Mouse (Mus musculus): Measurements from ENCODE around the gene Xirp2. TPM values are rescaled to one million over a fixed set of nuclear protein-coding genes. Genes with fewer than 3 reads are reported as not detected.

The Xirp2 gene
- total and polyA plus RNA-seq, 2 experiments from 2014 or later = 0.01 to 0.11 TPM

DNA sequence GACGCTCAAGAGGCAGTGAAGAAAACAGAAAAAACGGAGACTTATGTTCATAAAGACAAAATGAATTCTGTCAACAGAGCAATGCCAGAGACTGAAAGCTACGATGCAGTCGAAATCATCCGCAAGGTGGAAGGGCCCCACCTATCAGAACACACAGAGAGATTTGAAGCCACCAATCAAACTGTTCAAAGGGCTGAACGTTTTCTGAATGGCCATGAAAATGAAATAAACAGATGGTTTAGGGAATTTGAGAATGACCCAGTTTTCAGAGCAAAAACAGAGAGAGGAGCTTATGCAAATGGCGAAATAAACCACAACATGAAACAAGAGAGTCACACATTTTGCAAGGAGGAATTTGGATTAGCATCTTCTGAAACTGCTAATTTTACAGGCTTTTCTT, 70.6 kb downstream of the Xirp2 start:
- H3K4me3 ChIP-seq (ENCODE audit: low read depth, low read length) = no peak overlapping the region
- WGBS = 82% methylated on average over 7 of the region's 7 CpGs
- no peaks in the 10 kb centered on the region for H3K27me3 ChIP-seq (ENCODE audit: insufficient read depth, low read length)
- DNase-seq (ENCODE audit: low spot score) (no peak), ATAC-seq (ENCODE audit: low FRiP score) (no peak)
- no peaks in the 10 kb centered on the region for H3K36me3 ChIP-seq (ENCODE audit: insufficient read depth, low read length)
- H3K4me1 ChIP-seq (ENCODE audit: insufficient read depth, low read length) = no peaks in the 10 kb centered on the region
- no peak overlapping the region for H3K9ac ChIP-seq (replicated peaks; ENCODE audit: low read length, poor library complexity, severe bottlenecking)
- TF ChIP-seq CTCF (IDR thresholded peaks at IDR 0.05) = no peak
- H3K27ac ChIP-seq (ENCODE audit: low read depth, low read length) = no peak overlapping the region
- H3K9me3 ChIP-seq (ENCODE audit: low read length) = no peaks in the 10 kb centered on the region
- no peak overlapping the region for H3K4me2 ChIP-seq (ENCODE audit: low read depth, low read length, poor library complexity, severe bottlenecking)

DNA sequence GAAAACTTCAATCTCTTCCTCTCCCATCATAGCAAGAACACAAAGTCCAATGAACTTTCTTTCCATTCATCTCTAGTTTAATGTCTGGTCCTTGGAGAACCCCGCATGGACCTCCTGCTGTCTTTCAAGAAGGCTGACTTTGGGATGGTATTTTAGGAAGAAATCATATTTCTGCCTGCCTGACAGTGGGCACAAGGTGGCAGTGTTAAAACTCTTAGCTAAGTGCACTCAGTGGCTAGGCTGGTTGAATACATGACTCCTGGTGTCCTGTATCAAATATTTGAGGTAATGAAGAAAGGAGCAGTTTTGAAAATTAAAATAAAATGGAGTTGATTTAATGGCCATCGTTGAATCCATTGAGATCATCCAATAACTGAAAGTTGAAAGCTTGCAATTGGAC, 89.5 kb downstream of the Xirp2 start:
- H3K4me2 ChIP-seq (ENCODE audit: low read depth, low read length, poor library complexity, severe bottlenecking) = no peak overlapping the region
- 92% methylated on average over 2 of the region's 2 CpGs for WGBS
- H3K9me3 ChIP-seq (ENCODE audit: low read length) = no peaks in the 10 kb centered on the region

DNA sequence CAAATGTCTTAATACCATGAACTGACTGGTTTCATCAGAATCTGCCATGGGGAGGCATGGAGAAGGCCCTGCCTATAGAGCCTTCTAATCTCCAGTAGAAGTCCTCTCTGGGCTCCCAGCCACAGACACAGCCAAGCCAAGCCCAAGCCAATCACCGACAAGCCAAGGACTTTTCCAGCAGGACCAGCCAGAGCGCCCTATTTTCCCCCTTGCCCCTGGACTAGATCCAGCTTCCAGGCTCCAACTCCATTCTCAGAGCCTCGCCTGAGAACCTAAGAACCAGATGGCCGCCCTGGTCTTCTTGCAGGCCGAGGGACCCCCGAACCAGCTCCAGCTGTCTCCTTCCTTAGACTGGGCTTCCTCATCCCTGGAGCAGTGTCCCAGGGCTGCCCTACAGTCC, 93.6 kb downstream of the Xirp2 start:
- Histone ChIP-seq H3K4me3 (ENCODE audit: low read depth, low read length) (no peak overlapping the region), H3K9ac (replicated peaks; ENCODE audit: low read length, poor library complexity, severe bottlenecking) (no peak overlapping the region), H3K27me3 (ENCODE audit: insufficient read depth, low read length) (no peaks in the 10 kb centered on the region), H3K4me1 (ENCODE audit: insufficient read depth, low read length) (0 out of 2 replicates have a peak, but pooled peaks cover 2% of the 10 kb centered on the region), H3K4me2 (ENCODE audit: low read depth, low read length, poor library complexity, severe bottlenecking) (no peak overlapping the region), H3K27ac (ENCODE audit: low read depth, low read length) (no peak overlapping the region), H3K9me3 (ENCODE audit: low read length) (no peaks in the 10 kb centered on the region), H3K36me3 (ENCODE audit: insufficient read depth, low read length) (no peaks in the 10 kb centered on the region)
- no peak for TF ChIP-seq CTCF (IDR thresholded peaks at IDR 0.05)
- WGBS = 90% methylated on average over 6 of the region's 6 CpGs
- DNase-seq (ENCODE audit: low spot score) = peak; percentile 6
- ATAC-seq (ENCODE audit: low FRiP score) = no peak

More for the DNA sequence above, 89.5 kb downstream of the Xirp2 start:
- Histone ChIP-seq H3K36me3 (ENCODE audit: insufficient read depth, low read length) (no peaks in the 10 kb centered on the region), H3K27ac (ENCODE audit: low read depth, low read length) (no peak overlapping the region), H3K9ac (replicated peaks; ENCODE audit: low read length, poor library complexity, severe bottlenecking) (no peak overlapping the region), H3K27me3 (ENCODE audit: insufficient read depth, low read length) (no peaks in the 10 kb centered on the region), H3K4me3 (ENCODE audit: low read depth, low read length) (no peak overlapping the region), H3K4me1 (ENCODE audit: insufficient read depth, low read length) (no peaks in the 10 kb centered on the region)
- ATAC-seq (ENCODE audit: low FRiP score) (no peak), DNase-seq (ENCODE audit: low spot score) (no peak)
- TF ChIP-seq CTCF (IDR thresholded peaks at IDR 0.05) = peak; percentile 37

DNA sequence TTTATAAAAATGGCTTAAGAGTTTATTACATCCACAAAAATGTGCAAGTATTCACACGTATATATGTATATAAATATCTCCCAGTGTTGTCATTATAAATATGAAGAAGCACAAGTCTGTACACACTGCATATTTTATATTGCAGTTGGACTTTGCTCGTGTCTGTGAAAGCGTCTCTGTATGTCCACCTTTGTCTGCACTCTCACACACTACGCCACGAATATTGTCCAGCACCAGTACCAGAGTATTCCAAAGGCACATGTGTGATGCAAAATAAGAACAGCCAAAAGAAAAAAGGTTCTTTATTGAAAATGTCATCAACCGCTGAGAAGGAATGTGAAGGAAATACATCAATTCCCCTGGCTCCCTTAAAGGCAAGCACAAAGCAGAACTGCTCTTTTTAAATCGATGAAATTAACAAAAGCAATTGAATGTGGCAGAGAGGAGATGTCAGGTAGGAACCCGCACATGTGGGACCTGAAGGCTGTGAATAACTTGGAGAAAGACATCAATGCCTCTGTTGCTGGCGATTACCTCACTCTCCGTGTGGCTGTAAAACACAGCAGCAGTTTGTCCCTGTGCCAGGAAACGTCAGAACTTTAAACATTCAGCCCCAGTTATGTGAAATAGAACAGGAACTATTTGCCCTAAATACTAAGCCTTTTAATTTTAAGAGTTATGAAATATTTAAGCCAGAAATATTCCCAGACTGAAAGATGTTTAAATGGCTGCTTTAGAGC, 96.3 kb downstream of the Xirp2 start:
- no peak for ATAC-seq (ENCODE audit: low FRiP score)
- TF ChIP-seq CTCF (IDR thresholded peaks at IDR 0.05) = no peak
- Histone ChIP-seq H3K9ac (replicated peaks; ENCODE audit: low read length, poor library complexity, severe bottlenecking) (no peak overlapping the region), H3K4me3 (ENCODE audit: low read depth, low read length) (no peak overlapping the region), H3K4me1 (ENCODE audit: insufficient read depth, low read length) (0 out of 2 replicates have a peak, but pooled peaks cover 2% of the 10 kb centered on the region), H3K27ac (ENCODE audit: low read depth, low read length) (no peak overlapping the region), H3K9me3 (ENCODE audit: low read length) (no peaks in the 10 kb centered on the region), H3K36me3 (ENCODE audit: insufficient read depth, low read length) (no peaks in the 10 kb centered on the region), H3K27me3 (ENCODE audit: insufficient read depth, low read length) (no peaks in the 10 kb centered on the region), H3K4me2 (ENCODE audit: low read depth, low read length, poor library complexity, severe bottlenecking) (peak overlapping the region; percentile 34; the same call in 1 of the 2 replicates)
- DNase-seq (ENCODE audit: low spot score) = peak; percentile 23
- 43% methylated on average over 11 of the region's 11 CpGs for WGBS

DNA sequence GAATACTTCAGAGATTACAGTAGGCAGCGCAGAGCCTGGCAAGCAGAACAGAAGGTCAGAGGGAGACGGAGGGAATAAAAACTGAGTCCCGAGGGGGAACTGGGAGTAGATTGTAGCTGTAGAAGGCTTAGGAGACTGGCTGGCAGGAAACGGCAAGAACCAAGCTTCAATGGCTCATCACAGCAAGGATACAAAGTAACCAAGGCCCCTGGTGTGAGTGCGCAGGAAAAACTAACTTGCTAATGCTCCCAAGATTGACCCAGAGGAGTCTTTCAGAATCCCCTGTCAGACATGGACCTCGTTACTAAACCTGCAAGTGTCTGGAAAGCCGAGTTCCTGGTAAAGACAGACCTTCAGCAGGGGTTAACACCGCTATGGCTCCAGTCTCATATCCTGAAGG, 98.6 kb downstream of the Xirp2 start:
- Histone ChIP-seq H3K9ac (replicated peaks; ENCODE audit: low read length, poor library complexity, severe bottlenecking) (no peak overlapping the region), H3K36me3 (ENCODE audit: insufficient read depth, low read length) (no peaks in the 10 kb centered on the region), H3K9me3 (ENCODE audit: low read length) (no peaks in the 10 kb centered on the region), H3K27me3 (ENCODE audit: insufficient read depth, low read length) (no peaks in the 10 kb centered on the region), H3K4me1 (ENCODE audit: insufficient read depth, low read length) (0 out of 2 replicates have a peak, but pooled peaks cover 2% of the 10 kb centered on the region), H3K4me2 (ENCODE audit: low read depth, low read length, poor library complexity, severe bottlenecking) (no peak overlapping the region), H3K27ac (ENCODE audit: low read depth, low read length) (no peak overlapping the region), H3K4me3 (ENCODE audit: low read depth, low read length) (no peak overlapping the region)
- no peak for DNase-seq (ENCODE audit: low spot score)
- WGBS = 68% methylated on average over 8 of the region's 8 CpGs
- no peak for TF ChIP-seq CTCF (IDR thresholded peaks at IDR 0.05)
- ATAC-seq (ENCODE audit: low FRiP score) = no peak

DNA sequence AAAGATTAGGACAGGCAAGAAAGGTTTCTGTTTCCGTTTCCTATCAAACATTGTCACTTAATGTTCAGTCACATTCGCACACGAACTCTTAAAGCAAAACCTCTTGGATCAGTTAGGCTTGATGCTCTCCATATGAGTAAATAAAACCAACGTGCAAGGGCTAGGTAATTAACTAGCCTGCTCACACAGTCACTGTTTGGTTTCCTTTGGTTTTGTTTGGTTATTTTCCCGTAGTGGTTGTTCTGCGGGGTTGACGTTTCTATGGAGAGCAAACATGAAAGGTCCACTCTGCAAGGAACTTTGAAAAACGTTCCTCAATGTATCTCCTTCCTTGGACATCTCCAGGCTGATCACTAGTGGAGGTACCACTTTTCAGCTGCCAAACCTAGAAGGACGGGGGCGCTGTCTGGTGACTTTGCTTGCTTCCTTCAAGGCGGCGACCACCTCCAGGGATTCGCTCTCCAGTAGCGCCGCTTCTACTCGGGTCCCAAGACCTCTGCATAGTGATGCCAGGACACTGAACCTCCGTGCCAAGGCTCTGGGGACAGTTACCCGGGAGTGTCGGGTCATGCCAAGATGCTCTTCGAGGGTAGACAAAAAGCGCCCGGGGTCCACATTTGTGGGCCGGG, 119.2 kb downstream of the Xirp2 start:
- H3K9ac ChIP-seq (replicated peaks; ENCODE audit: low read length, poor library complexity, severe bottlenecking) = peak overlapping the region; percentile 84
- DNase-seq (ENCODE audit: low spot score) = peak; percentile 83
- H3K4me2 ChIP-seq (ENCODE audit: low read depth, low read length, poor library complexity, severe bottlenecking) = peak overlapping the region; percentile 97
- TF ChIP-seq CTCF (IDR thresholded peaks at IDR 0.05) = peak; percentile 72
- H3K27ac ChIP-seq (ENCODE audit: low read depth, low read length) = peak overlapping the region; percentile 95
- H3K36me3 ChIP-seq (ENCODE audit: insufficient read depth, low read length) = no peaks in the 10 kb centered on the region
- no peaks in the 10 kb centered on the region; the same call in 1 of the 2 replicates for H3K4me1 ChIP-seq (ENCODE audit: insufficient read depth, low read length)
- H3K9me3 ChIP-seq (ENCODE audit: low read length) = no peaks in the 10 kb centered on the region
- ATAC-seq (ENCODE audit: low FRiP score) = peak; percentile 81
- 2% methylated on average over 23 of the region's 23 CpGs for WGBS
- H3K27me3 ChIP-seq (ENCODE audit: insufficient read depth, low read length) = no peaks in the 10 kb centered on the region
- peak overlapping the region; percentile 85 for H3K4me3 ChIP-seq (ENCODE audit: low read depth, low read length)

All from midbrain, postnatal 0 days (tissue).